Mouse (Mus musculus) C2C12 (cell line): ENCODE measurements at regions not wholly inside any gene's neighbourhood (a gene's known extent, or its start where the extent isn't known, plus 50 kb on each side); places are given as distances from the start of the nearest gene placed in this dataset.

Source experiments
- CTCF ChIP-seq: IDR thresholded peaks from one replicate; pipeline ENCODE4 v1.5.1; 2011; ENCODE audit not compliant: control insufficient read depth, insufficient read depth, insufficient read length
- MYOD1 ChIP-seq: IDR thresholded peaks from one replicate; pipeline ENCODE4 v1.6.1; 2011; ENCODE audit warnings: low read depth; ENCODE audit not compliant: control insufficient read depth, insufficient read length
- USF1 ChIP-seq: IDR thresholded peaks from one replicate; pipeline ENCODE4 v1.6.1; 2011; ENCODE audit warnings: low read depth, mild to moderate bottlenecking, control low read depth, moderate library complexity

DNA sequence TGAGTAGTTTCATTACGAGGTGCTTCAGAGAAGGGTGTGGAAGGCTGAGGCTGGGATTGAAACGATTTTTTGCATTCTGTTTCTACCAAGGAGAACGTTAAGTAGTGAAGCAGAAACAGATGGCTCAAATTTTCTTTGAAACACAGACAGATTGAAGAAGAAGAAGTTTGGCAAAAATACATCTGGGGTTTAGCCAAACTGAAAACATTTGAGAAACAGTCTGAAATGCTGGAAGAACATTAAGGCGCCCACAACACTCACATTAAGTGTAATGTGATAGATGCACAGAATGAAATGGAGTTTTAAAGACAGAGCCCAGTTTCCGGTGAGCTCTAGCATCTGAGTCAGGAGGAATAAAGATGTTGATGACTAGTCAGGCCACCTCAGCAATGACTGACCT lies 275.5 kb downstream of the Gm5447 start:
- TF ChIP-seq CTCF: no peak
- TF ChIP-seq MYOD1: no peak
- TF ChIP-seq USF1: no peak
